Mouse (Mus musculus): Measurements from ENCODE around the gene Rhbg.

DNA sequence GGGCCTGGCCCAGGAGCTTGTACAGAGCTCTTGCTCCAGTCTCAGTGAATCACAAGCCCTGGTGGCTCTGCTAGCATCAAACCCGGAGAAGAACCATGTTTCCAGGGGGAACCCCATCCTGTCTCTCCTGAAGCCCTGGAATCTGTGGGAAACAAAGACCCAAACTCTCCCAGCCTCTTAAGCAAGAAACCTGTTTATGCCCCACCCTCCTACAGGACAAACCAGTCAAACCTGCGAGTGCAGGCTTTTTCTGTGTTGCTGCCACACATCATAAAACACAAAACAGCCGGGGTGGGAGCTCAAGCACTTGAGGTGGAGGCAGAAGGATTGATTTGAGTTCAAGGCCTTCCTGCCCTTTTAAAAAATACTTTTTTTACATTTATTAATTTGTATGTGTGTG, 7.8 kb upstream of the Rhbg start:
- TF ChIP-seq CTCF (IDR thresholded peaks at IDR 0.05; ENCODE audit: low read depth) (no peak), EP300 (optimal IDR thresholded peaks at IDR 0.05) (peak; percentile 90)

Data from stomach, postnatal 0 days (tissue).